Mouse (Mus musculus) E14TG2a.4 (cell line): ENCODE results near the gene Ly6g6d.

Source experiments
- CTCF ChIP-seq: conservative IDR thresholded peaks from 2 replicates; pipeline ENCODE4 v1.5.1; 2014; ENCODE audit warnings: low read length
- NANOG ChIP-seq: IDR thresholded peaks from 2 replicates; pipeline ENCODE4 v1.6.1; 2014; ENCODE audit warnings: borderline replicate concordance, low read length, mixed read lengths
- POU5F1 ChIP-seq: IDR thresholded peaks from 2 replicates; pipeline ENCODE4 v1.6.1; 2014; ENCODE audit warnings: low read length, borderline replicate concordance

GRCm38 (mm10) chr17:35021842-35022477, 55.9 kb downstream of the Ly6g6d start:
- TF ChIP-seq CTCF (no peak), NANOG (no peak), POU5F1 (no peak)
